Mouse (Mus musculus) frontal cortex, postnatal 36 days (tissue): ENCODE data around the gene Ncoa3.
A peak's percentile ranks its signal among the peaks of the same experiment; 100 is the strongest.

ENCODE experiments used
- DNase-seq, 2 experiments: peaks; one replicate each; pipeline ENCODE4 v3.0.0; 2022; ENCODE audit warnings: low spot score in 2 of 2

Ncoa3 gene

DNA sequence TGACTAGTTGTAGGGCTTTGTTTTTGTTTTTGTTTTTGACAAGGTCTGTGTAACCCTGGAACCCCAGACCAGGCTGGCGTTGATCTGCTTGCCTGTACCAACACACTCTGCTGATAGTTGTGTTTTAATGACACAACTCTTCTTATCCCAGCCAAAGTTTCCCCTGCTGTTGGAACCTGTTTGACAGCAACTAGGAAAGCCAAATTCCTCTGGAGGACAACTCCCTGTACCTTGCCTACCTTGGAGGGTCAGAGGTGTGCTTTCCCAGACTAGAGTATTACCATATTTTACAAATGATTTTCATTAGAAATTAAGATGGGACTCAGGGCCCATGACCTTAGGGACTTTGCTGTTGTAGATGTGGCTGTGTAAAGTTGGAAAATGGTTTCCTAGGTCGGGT, 9.3 kb downstream of the Ncoa3 start:
- DNase-seq, result no peak

DNA sequence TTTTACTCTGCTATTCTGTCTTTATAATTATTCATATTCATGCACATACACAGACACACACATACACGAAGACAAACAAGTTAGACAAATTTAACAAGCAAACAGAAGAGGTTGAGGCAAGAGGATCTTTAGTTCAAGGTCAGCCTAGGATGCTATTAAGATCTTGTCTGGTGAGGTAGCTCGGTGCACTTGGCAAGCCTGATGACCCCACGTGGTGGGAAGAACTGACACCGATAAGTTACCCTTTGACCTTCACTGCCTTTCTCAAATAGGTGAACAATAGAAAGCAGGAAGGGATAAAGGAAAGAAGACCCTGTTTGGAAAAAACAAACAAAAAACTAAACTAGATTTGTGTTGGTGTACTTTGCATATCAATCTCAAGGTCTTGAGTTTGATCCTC, 10.0 kb downstream of the Ncoa3 start:
- no peak for DNase-seq

DNA sequence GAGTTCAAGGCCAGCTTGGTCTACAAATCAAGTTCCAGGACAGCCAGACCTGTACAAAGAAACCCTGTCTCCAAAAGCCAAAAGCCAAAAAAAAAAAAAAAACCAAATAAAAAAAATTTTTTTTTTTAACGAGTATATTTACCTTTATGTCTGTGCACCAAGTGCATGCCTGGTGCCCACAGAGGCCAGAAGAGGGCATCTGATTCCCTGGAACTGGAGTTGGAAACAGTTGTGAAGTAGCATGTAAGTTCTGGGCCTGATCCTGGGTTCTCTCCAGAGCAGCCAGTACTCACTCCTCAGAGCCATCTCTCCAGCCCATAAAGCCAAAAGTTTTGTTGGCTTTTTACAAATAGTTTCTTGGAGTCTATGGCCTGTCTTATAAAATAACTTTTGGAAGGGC, 10.6 kb downstream of the Ncoa3 start:
- DNase-seq, result no peak

DNA sequence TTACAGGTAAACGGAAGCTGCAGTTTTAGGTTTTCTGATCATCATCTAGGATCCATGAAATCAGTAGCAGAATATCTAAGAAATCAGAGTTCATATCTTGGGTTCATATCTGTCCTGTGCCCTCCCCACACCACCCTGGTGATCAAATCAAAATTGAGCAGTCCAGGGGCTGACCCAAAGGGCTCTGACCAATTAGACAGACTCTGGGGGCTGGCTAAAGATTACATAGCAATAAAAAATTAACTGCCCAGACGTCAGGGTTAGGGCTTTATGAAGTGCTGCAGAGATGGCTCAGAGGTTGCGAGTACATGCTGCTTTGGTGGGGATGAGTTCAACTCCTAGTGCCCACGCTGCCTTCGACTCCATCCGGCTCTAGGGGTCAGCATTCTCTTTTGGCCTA, 14.6 kb downstream of the Ncoa3 start:
- no peak for DNase-seq

DNA sequence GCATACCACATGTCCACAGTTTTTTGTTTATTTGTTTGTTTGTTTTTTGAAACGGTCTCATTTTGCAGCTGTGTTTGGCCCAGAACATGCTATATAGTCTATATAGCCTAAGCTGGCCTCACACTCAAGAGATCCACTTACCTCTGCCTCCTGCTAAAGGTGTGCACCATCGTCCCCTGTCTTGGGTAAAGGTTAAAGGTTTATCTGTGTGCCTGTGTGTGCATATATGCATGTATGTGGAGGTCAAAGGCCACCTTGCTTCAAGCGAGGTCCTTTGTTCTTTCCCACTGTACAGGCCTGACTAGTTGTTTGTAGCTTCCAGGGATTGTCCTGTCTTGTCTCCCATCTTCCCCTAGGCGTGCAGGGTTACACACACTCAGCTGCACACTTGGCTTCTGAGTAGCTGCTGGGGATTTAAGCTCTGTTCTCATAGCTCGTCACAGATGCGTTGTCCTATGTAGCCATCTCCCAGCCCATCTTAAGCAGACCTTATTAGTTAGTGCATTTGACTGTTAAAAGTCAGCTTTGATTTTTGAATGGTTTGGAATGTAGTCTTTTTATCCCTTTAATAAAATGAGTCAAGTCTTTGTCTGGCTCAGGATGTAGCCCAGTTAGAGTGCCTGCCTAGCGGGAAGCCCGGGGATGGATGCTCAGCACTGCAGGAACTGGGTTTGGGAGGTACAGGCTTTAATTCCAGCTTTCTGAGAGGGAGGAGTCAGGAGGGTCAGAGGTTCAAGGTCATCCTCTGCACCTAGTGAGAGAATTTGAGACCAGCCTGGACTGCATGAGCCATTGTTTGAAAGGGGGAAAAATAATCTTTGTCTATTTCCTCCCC, 16.3 kb downstream of the Ncoa3 start:
- no peak for DNase-seq

DNA sequence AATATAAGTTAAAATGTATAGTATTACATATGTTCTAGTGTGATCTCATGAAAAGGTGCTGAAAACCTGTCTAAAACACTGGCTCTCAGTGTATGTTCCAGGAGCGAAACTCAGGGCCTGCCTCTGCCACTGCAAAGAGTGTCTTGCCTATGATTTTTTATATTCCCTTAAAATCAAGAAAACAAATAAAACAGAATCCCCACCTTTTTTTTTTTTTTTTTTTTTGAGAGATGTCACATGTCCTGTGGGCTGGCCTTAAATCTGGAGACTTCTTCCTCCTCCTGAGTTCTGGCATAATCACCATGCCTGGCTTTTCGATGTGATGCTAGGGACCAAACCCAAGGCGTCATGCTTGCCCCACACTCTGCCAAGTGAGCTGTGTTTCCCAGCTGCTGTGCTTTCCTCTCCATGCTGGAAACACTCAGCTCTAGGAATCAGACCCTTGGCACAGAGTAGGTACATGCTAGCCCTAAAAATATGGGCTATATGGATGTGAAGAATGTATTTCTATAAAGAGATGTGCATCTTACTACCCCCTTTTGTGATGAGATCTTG, 17.0 kb downstream of the Ncoa3 start:
- DNase-seq, result peak; percentile 33 to 62

DNA sequence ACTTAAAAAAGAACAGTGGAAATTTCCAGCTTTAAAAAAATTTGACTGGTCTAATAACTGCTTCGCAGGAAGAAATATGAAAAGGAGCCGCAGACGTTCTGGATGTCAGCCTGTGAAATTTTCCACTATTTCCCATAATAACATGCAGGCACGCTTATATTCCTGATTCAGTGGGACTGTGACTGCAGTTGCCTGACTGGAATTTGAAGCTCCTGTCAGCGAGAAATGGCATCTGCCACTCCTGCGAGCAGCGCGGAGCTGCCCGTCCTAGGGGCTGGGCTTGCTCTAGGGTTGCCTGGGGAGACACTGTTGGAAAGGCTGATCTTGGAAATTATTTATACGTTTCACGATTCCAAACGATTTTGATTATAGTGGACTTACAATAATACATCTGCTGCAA, 17.9 kb downstream of the Ncoa3 start:
- DNase-seq, result no peak

DNA sequence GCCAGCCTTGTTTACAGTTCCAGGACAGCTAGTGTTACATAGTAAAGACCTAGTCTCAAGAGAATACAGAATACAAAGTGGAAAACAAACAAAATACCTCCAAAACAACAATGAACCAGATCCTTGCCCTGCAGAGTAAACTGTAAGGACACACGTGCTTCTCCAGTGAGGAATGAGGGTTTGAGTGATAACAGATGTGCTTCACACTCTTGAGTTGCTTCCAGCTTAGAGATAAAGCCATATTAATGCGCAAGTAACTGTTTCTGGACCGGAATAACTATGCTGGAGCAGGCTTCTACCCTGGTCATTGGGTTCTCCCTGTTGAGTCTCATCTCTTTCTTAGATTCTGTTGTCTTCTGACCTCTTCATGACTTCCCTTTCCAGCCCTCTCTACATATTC, 19.0 kb downstream of the Ncoa3 start:
- no peak for DNase-seq

DNA sequence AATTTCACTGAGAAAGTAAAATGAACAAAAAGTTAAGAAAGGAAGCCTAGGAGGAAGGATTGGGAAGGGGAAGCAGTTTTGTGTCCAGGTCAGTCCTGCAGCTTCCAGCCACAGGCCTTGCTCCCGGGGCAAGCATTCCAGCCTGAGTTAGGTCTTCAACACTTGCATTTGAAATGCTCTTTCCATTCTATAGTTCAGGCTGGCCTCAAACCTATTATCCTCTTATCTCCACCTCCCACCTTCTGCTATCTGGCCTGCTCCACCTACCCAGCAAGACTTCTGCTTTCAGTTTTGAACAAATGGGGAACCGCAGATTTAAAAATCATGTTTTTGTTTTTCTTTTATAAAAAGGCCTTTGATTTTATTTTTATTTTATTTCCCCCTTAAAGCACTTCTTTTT, 19.7 kb downstream of the Ncoa3 start:
- DNase-seq, result no peak

DNA sequence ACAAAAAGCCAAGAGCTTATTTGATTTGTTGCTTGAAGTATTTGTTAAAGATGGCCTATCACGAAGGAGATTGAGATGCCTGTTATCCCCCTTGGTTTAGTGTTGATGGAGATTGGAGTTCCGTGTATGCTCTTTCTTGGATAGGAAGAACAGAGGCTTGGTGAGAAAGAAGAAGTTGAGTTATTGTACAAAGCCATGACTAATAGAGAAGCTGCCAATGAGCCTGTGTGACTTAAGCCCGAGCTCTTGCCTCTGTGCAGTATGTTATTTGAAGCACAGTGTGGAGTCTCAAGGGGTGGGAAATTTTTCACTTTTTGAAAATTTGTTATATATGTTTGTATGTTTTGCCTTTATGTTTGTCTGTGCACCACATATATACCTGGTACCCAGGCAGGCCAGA, 26.3 kb downstream of the Ncoa3 start:
- DNase-seq, result no peak

DNA sequence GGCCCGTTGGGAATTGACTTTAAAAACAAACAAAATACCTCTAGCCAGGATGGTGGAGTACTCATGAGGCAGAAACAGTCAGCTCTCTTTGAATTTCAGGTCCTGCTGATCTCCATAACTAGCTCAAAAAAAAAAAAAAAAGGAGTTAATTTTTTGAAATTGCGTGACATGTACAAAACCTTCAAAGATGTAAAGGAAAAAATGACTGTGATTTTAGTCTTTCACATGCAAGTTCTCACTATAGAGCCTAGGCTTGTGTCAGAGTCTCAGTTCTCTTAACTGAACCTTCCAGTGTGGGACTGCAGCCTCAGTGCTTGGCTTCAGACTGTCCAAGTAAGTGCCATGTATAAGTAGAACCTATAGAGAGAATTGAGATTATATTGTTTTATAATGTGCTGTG, 27.6 kb downstream of the Ncoa3 start:
- DNase-seq, result no peak

DNA sequence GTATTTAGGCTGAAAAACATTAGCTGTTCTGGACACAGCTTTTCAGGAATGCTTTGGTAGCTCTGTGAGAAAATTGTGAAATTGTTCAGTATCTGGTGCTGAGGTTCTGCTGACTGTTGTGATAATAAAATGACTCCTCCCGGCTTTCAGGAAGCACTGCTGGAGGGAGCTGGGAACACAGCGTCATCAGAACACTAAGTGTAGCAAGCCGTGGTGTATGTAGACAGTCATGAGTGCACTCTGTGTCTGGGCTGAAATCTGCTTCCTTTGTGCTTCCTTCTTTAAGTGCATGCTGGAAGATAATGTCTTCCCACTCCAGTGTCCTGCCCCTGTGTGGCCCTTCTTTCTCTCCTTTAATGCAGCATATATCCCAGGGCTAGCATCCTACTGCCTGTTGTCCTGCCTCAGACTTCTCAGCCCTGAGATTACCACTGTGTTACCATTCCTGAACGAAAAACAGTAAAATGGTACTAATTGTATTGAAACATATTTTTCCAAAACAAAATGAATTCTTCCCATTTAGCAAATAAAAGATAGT, 28.7 kb downstream of the Ncoa3 start:
- DNase-seq, result no peak

DNA sequence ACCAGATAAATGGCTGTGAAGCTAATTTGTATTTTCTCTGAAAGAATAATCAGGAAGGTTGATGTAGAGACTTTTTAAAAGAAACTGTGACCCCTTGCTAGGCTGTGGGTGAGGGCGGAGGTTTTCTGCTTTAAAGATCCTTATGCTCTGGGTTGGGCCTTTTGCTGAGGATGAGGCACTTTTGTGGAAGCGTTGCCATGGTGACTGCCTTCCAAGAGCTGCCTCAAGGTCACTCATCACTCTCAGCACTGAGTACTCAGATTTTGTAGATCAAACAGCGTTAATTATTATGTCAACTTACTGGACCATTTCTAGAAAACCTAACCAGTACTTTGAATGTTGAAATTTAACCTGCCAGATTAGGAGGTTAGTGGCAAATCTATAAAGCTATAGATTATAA, 29.2 kb downstream of the Ncoa3 start:
- DNase-seq, result no peak

DNA sequence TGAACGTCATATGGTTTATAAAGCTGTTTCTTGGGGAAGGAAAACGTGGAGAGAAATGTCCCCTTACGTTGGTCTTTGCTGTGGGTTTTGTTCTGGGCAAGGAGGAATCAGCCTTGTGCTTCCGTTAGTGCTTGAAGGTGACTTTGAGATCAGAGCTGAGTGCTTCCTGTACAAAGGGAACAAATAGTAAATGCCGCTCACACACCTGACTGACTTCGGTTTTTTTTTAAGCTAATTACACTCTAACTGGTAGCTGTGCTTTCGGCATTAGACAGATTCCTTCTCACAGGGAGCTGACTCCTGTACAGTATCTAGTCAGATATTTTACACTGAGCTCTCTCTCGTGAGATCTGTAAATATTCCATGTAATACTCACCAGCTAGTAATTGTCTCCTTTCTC, 29.9 kb downstream of the Ncoa3 start:
- DNase-seq, result no peak

DNA sequence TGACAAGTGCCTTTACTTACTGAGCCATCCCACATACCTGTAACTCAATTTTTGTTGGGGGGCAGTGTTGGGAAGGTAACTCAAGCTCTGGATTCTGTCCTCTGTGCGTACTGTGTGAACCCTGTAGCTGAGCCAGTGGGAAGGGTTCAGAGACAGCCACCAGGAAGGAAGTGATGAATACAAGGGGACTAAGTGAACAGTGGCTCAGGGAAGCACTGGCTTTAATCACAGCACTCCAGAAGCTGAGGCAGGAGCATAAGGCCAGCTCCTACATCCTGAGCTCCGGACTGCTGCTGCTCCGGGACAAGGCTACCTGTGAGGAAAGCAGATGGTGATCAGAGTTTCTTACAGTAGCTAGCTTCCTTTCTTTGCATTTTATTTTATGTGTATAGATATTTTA, 31.6 kb downstream of the Ncoa3 start:
- DNase-seq, result no peak

DNA sequence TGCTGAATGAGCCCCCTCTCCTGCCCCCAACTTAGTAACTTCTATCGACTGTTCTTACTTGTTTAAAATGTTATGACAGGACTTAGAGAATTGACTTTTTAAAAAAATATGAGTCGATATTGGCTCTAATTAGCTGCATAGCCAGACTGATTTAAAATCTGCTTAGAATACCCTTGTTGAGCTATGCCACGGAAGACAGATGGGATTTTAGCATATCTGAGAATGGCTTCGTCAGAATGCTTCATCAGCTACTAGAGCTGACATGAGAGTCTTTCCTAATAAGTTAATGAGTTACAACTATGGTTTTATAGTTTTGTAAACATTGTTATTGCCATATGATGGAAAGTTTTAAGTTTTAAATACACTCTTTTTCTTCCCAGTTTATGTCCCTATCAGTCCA, 32.2 kb downstream of the Ncoa3 start:
- no peak for DNase-seq

DNA sequence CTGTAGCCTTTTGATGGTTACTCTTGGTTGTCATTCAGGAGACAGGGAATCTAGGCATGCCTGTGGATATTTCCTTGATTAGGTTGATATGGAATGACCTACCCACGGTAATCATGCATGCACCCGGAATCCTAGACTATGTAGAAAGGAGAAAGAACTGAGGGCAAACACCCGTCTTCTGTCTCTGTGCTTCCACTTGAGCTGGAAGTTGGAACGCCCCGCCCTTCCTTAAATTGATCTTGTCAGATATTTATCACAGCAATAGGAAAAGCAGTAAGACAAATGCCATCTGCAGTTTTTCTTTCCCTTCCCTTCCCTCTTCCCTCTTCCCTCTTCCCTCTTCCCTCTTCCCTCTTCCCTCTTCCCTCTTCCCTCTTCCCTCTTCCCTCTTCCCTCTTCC, 33.5 kb downstream of the Ncoa3 start:
- no peak for DNase-seq

DNA sequence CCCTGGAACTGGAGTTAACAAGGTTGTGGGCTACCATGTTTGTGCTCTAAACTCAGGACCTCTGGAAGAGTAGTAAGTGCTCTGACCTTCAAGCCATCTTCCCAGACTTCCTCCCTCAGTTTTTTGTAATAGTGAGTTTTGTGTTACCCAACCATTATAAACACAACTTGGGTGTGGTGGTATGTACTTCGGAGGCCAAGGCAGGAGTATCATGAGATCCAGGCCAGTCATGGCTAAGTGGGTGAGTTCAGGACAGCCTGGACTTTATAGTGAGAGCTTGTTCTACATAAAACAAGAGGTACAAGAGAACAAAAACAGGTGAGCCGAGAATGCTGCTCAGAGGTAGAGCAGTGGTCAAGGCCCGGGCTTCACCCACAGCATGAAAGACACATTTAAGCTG, 35.4 kb downstream of the Ncoa3 start:
- no peak for DNase-seq

DNA sequence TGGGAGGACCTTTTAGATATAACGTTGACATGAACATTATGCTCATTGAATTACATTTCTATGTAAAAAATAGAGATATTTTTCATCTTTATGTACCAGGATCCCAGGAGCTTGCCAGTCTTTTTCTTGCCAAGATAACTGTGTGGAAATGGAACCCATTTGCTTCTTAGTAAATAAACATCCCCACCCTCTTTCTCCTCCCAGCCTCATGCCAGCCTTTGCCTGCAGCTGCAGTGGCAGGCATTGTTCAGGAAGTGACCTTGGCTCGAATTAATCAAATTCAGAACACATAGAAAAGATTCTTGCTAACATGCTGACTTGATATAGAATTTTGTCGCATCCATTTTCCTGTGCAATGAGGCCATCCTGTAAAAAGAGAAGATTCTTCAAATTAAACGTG, 36.8 kb downstream of the Ncoa3 start:
- no peak for DNase-seq

DNA sequence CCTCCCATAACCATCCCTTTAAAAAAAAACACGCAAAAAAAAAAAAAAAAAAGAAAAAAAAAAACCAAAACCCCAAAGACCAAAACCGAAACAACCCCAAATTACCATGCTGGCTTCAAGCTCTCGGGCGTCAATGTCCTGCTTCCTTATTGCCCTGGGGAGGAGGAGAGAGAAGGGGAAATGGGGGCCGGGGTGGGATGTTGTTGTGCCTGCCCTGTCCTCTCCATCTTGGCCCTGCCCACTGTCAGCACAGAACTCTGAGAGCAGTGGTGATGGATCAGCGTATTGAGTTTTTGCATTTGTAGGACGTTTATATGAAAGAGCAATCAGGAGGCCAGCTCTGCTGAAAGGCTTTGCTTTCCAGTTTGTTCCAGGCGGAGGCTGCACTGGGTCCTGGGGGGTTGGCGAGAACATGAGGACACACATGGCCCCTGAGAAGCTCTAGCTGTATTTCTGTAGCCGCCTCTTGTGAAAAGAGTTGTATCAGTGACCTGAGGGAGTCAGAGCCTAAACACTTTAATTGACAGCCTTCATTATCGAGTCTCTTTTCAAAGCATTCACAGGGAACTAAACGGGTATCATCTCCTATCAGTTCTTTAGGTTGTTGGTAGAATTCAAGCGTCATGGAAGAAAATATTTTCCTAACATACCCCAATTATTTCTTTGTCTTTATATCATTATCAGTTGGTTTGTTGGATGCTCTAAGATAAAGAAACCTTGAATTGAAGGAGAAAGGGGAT, 38.0 kb downstream of the Ncoa3 start:
- DNase-seq, result no peak

DNA sequence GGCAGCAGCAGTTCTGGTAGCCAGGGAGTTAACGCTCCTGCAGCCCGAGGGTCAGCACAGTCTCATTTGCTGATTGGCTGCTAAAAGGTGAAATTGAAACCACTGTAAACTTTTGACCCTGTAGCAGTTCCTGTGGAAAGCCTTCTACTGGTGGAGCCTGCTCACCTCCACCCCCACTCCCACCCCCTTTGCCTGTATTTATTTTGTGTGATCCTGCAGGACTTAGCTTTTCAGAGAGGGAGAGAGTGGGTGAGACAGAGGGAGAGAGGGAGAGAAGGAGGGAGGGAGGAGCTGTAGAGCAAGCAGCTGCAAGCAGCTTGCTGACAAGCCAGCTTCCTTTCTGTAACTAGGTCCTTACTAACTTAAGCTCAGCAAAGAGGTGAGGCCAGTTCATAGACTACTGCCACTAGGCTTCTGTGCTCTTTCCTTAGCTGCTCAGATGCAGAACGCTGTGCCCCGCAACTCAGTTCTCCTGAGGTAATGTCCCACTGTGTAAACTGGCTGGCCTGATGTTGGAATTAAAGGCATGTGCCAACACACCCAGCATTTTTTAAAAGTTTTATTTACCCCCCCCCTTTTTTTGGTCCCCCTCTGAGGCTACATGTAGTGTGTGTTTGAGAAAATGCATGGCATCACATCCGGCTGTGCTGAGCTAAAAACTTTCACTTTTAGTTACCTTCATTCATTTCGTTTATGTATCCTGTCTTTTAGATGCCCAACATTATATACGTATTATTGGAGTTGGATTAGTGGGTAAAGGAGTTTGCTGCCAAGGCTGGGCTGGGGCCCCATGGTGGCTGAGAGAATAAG, 38.9 kb downstream of the Ncoa3 start:
- DNase-seq, result peak in 1 of 2 experiments; percentile 47

DNA sequence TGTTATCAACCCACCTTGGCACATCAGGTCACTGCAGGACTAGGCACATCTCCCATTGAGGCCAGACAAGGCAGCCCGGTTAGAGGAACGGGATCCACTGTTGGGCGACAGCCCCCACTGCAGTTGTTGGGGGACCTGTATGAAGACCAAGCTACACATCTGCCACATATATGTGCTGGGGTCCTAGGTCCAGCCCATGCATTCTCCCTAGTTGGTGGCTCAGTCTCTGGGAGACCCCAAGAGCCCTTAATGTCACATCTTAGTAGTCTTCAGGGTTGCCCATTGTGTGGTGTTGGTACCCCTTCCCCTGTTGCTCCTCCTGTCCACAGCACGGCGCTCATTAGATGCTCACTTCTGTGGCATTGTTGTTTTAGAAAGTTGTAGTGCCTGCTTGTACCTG, 40.2 kb downstream of the Ncoa3 start:
- no peak for DNase-seq
